Mouse (Mus musculus): ENCODE data around the gene Cryzl1. TPM values are rescaled to one million over a fixed set of nuclear protein-coding genes. Genes with fewer than 3 reads are reported as not detected.

The Cryzl1 gene
- total and polyA plus RNA-seq, 3 experiments: 5.1 to 171 (median 148) TPM

DNA sequence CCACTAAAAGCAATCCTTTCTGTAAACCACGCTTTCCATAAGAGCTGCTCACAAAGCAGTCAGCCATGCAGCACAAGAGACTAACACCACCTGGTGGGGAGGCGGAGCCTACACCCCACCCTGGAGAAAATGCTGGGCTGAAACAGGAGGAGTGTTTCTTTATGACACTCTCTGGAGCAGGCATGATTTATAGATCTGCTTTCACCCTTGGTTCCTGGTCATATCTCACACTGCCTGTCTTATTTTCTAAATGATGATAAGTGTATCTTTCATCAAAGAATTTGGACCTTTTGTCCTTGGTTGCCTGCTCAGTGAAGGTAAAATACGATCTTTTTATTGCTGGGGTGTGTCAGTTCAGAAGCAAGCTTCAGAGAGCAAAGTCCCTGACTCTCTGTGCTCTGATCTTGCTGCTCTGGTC lies 26.0 kb downstream of the Cryzl1 start:
- Histone ChIP-seq H3K9me3 (replicated peaks) (no peaks in the 10 kb centered on the region), H3K4me1 (ENCODE audit: insufficient read depth, low read depth, low read length) (peaks cover 2% of the 10 kb centered on the region; the same call in 1 of the 2 replicates), H3K36me3 (replicated peaks) (peaks cover 79% of the 10 kb centered on the region), H3K27me3 (ENCODE audit: insufficient read depth, low read length) (no peaks in the 10 kb centered on the region), H3K4me3 (ENCODE audit: low read depth, low read length) (no peak overlapping the region)
- DNase-seq (ENCODE audit: low spot score) (no peak), ATAC-seq (ENCODE audit: extremely low read depth, insufficient number of reproducible peaks, low FRiP score, poor library complexity, severe bottlenecking) (no peak)
- no peak for TF ChIP-seq TAL1 (conservative IDR thresholded peaks at IDR 0.05; ENCODE audit: low read depth, low read length)
- TF ChIP-seq GATA1 (IDR thresholded peaks at IDR 0.05; ENCODE audit: borderline replicate concordance, low read length): no peak
- no peak for TF ChIP-seq CTCF (IDR thresholded peaks at IDR 0.05; ENCODE audit: low read depth, low read length)
- no peak for TF ChIP-seq GATA2 (IDR thresholded peaks at IDR 0.05; ENCODE audit: borderline replicate concordance, low read depth, low read length)
- TF ChIP-seq POLR2AphosphoS5 (IDR thresholded peaks at IDR 0.05; ENCODE audit: insufficient replicate concordance, low read depth, low read length): no peak

DNA sequence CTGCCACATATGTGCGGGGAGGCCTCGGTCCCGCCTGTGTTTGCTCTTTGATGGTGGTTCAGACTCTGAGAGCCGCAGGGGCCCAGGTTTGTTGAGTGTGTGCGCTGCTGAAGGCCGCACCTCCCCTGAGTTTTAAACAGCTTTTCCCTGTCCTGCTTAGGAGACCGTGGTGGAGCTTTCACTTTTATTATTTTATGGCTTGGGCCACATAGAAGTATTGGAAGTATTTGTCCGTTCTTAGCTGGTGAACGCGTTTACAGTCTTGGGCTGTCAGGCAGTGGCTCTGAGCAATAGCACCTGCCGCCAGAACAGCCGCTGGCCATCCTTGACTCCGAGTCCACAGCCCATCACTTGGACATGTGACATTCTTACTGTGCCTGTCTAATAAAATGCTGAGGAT lies 26.9 kb downstream of the Cryzl1 start:
- Histone ChIP-seq H3K4me3 (ENCODE audit: low read depth, low read length) (no peak overlapping the region), H3K27me3 (ENCODE audit: insufficient read depth, low read length) (no peaks in the 10 kb centered on the region), H3K9me3 (replicated peaks) (no peaks in the 10 kb centered on the region), H3K4me1 (ENCODE audit: insufficient read depth, low read depth, low read length) (peaks cover 2% of the 10 kb centered on the region; the same call in 1 of the 2 replicates), H3K36me3 (replicated peaks) (peaks cover 78% of the 10 kb centered on the region)
- DNase-seq (ENCODE audit: low spot score): no peak
- no peak for ATAC-seq (ENCODE audit: extremely low read depth, insufficient number of reproducible peaks, low FRiP score, poor library complexity, severe bottlenecking)
- TF ChIP-seq POLR2AphosphoS5 (IDR thresholded peaks at IDR 0.05; ENCODE audit: insufficient replicate concordance, low read depth, low read length) (no peak), GATA2 (IDR thresholded peaks at IDR 0.05; ENCODE audit: borderline replicate concordance, low read depth, low read length) (no peak), TAL1 (conservative IDR thresholded peaks at IDR 0.05; ENCODE audit: low read depth, low read length) (no peak), GATA1 (IDR thresholded peaks at IDR 0.05; ENCODE audit: borderline replicate concordance, low read length) (no peak), CTCF (IDR thresholded peaks at IDR 0.05; ENCODE audit: low read depth, low read length) (no peak)

DNA sequence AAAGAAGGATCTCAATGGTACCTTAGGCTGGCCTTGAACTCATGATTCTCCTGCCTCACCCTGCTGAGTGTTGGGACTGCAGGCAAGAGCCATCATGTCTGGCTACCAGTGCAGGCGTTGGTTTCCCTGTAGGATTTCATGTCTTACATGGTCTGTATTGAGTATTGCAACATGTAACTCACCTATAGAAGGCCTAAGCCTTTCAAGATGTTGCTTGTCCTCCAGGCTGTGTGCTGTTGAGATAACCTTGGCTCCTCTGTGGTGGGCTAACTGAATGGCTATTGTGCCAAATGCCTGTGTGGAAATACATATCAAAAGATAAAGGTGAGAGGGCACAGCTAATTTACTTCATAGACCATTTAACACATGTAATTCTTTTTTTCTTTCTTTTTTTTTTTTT lies 29.8 kb downstream of the Cryzl1 start:
- peaks cover 83% of the 10 kb centered on the region for H3K36me3 ChIP-seq (replicated peaks)
- H3K9me3 ChIP-seq (replicated peaks): no peaks in the 10 kb centered on the region
- DNase-seq (ENCODE audit: low spot score): no peak
- TF ChIP-seq GATA2 (IDR thresholded peaks at IDR 0.05; ENCODE audit: borderline replicate concordance, low read depth, low read length) (no peak), GATA1 (IDR thresholded peaks at IDR 0.05; ENCODE audit: borderline replicate concordance, low read length) (no peak), POLR2AphosphoS5 (IDR thresholded peaks at IDR 0.05; ENCODE audit: insufficient replicate concordance, low read depth, low read length) (no peak), TAL1 (conservative IDR thresholded peaks at IDR 0.05; ENCODE audit: low read depth, low read length) (no peak), CTCF (IDR thresholded peaks at IDR 0.05; ENCODE audit: low read depth, low read length) (no peak)
- H3K4me3 ChIP-seq (ENCODE audit: low read depth, low read length): no peak overlapping the region
- H3K27me3 ChIP-seq (ENCODE audit: insufficient read depth, low read length): no peaks in the 10 kb centered on the region
- no peak for ATAC-seq (ENCODE audit: extremely low read depth, insufficient number of reproducible peaks, low FRiP score, poor library complexity, severe bottlenecking)
- peaks cover 14% of the 10 kb centered on the region for H3K4me1 ChIP-seq (ENCODE audit: insufficient read depth, low read depth, low read length)

DNA sequence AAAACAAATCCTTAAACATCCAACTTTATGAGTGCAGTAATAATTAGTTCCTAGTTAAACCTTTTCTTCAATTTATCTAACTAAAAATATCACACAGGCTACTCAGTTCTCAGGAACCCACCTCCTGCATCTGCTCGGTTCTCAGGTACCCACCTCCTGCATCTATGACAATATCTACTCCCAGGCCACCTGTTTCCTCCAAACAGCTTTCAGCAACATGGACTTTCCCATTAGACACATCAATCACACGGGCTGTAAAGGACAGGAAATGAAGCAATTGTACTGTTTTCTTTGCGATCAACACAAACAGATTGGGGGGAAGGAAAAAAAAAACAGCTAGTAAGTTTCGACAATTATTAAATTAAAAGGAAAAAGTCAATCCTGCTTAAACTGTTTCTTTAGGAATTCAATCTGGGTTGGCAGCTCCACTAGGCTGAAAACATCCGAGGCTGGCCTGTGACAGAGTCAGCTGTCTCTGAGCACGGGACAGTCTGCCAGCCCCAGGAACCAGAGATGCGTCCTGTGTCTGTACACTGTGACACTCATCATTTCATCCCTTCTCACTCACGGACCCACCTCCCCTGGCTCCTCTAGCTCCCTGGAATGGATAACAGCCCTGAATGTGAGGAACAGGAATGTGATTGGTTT lies 33.5 kb downstream of the Cryzl1 start:
- TF ChIP-seq CTCF (IDR thresholded peaks at IDR 0.05; ENCODE audit: low read depth, low read length) (no peak), GATA2 (IDR thresholded peaks at IDR 0.05; ENCODE audit: borderline replicate concordance, low read depth, low read length) (no peak), TAL1 (conservative IDR thresholded peaks at IDR 0.05; ENCODE audit: low read depth, low read length) (no peak), GATA1 (IDR thresholded peaks at IDR 0.05; ENCODE audit: borderline replicate concordance, low read length) (no peak), POLR2AphosphoS5 (IDR thresholded peaks at IDR 0.05; ENCODE audit: insufficient replicate concordance, low read depth, low read length) (no peak)
- H3K27me3 ChIP-seq (ENCODE audit: insufficient read depth, low read length): no peaks in the 10 kb centered on the region
- H3K4me3 ChIP-seq (ENCODE audit: low read depth, low read length): no peak overlapping the region
- peaks cover 72% of the 10 kb centered on the region for H3K36me3 ChIP-seq (replicated peaks)
- DNase-seq (ENCODE audit: low spot score) (no peak), ATAC-seq (ENCODE audit: extremely low read depth, insufficient number of reproducible peaks, low FRiP score, poor library complexity, severe bottlenecking) (no peak)
- no peaks in the 10 kb centered on the region for H3K9me3 ChIP-seq (replicated peaks)
- peaks cover 20% of the 10 kb centered on the region for H3K4me1 ChIP-seq (ENCODE audit: insufficient read depth, low read depth, low read length)

DNA sequence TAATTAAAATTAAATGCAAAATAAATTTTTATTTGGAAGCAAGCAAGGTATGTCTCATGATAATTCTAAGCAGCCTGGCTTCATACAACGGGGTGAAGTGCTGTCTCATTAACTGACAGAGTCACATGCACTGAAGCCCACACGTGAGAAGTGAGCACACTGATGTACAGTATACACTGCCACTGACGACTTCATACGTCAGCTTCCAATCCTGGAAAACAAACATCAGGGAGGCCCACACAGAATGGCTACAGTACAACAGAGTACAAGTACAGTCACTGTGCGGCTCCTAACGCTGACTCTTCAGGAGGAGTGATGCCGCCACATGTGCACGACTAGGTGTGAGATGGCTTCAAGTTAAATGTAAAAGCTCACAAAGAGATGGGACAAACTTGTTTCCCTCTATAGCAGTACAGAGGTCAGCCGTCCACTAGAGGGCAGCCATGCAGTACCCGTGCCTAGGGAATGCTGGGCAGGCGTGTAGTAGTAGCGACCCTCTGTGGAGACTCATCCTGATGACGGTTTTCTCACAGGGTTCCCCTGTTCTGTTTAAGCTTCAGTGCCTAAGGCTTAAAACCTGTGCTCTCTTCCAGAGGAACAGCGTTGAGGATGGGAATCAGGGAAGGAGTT lies 34.2 kb downstream of the Cryzl1 start:
- peak; percentile 77 for ATAC-seq (ENCODE audit: extremely low read depth, insufficient number of reproducible peaks, low FRiP score, poor library complexity, severe bottlenecking)
- DNase-seq (ENCODE audit: low spot score): peak; percentile 71
- no peaks in the 10 kb centered on the region for H3K27me3 ChIP-seq (ENCODE audit: insufficient read depth, low read length)
- no peak for TF ChIP-seq GATA2 (IDR thresholded peaks at IDR 0.05; ENCODE audit: borderline replicate concordance, low read depth, low read length)
- no peak for TF ChIP-seq TAL1 (conservative IDR thresholded peaks at IDR 0.05; ENCODE audit: low read depth, low read length)
- TF ChIP-seq CTCF (IDR thresholded peaks at IDR 0.05; ENCODE audit: low read depth, low read length): peak; percentile 74
- TF ChIP-seq POLR2AphosphoS5 (IDR thresholded peaks at IDR 0.05; ENCODE audit: insufficient replicate concordance, low read depth, low read length): no peak
- TF ChIP-seq GATA1 (IDR thresholded peaks at IDR 0.05; ENCODE audit: borderline replicate concordance, low read length): no peak
- H3K36me3 ChIP-seq (replicated peaks): peaks cover 72% of the 10 kb centered on the region
- no peaks in the 10 kb centered on the region for H3K9me3 ChIP-seq (replicated peaks)
- H3K4me1 ChIP-seq (ENCODE audit: insufficient read depth, low read depth, low read length): peaks cover 26% of the 10 kb centered on the region
- H3K4me3 ChIP-seq (ENCODE audit: low read depth, low read length): no peak overlapping the region

DNA sequence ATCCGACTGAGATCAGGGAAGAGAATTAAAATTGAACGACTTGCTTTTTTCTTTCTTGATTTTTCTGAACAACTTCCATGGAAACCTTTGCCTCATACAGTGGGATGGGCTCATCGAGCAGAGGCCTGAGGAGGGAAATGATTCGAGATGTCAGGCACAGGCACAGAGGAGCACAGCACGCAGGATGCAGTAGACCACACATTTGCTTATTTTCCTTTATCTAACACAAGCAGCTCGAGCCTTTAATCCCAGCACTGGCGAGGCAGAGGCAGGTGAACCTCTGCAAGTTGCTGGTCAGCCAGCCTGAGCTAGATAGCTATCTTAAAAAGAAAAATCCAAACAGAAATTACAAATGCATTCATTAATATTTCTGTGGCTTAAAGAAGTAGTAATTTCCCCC lies 39.0 kb downstream of the Cryzl1 start:
- Histone ChIP-seq H3K4me3 (ENCODE audit: low read depth, low read length) (peak overlapping the region; percentile 93; the same call in 1 of the 2 replicates), H3K27me3 (ENCODE audit: insufficient read depth, low read length) (no peaks in the 10 kb centered on the region), H3K36me3 (replicated peaks) (peaks cover 59% of the 10 kb centered on the region), H3K4me1 (ENCODE audit: insufficient read depth, low read depth, low read length) (peaks cover 49% of the 10 kb centered on the region), H3K9me3 (replicated peaks) (no peaks in the 10 kb centered on the region)
- TF ChIP-seq TAL1 (conservative IDR thresholded peaks at IDR 0.05; ENCODE audit: low read depth, low read length) (peak; percentile 23; the same call in 1 of the 2 replicates), POLR2AphosphoS5 (IDR thresholded peaks at IDR 0.05; ENCODE audit: insufficient replicate concordance, low read depth, low read length) (no peak)
- no peak for DNase-seq (ENCODE audit: low spot score)
- peak; percentile 46 for ATAC-seq (ENCODE audit: extremely low read depth, insufficient number of reproducible peaks, low FRiP score, poor library complexity, severe bottlenecking)
